ENCODE assay signal across 1 mouse cellular context in the genomic region with DNA sequence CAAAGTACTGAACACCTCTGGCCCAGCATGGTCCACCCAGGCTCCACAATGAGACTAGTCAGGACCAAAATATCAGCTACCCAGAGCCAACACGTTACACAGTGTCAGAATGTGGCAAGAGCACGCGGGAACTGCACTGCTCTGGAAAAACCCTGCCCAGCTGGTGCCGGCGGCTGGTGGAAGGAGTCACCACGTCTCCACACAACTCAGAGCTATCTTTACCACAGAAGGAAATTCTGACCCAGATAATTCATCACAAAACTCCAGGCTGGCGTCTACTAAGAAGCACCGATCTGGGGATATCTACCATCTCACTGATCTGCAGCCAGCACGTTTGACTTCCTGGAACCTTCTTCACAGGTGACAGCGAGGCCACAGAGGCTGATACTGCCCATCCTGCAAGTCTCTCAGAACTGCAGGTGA.
A peak's percentile ranks its signal among the peaks of the same experiment; 100 is the strongest.
TF ChIP-seq lines count a peak whose summit lies in the region.

No protein-coding gene starts in this region.

TF ChIP-seq in CH12.LX, 34 proteins besides CTCF, POLR2A, EP300 and RAD21:
- no peak for TF ChIP-seq ZNF384 (IDR thresholded peaks at IDR 0.05; ENCODE audit: low read depth, low read length)
- TF ChIP-seq GABPA (IDR thresholded peaks at IDR 0.05; ENCODE audit: insufficient replicate concordance, low read depth, low read length) = no peak
- no peak for TF ChIP-seq ELF1 (IDR thresholded peaks at IDR 0.05; ENCODE audit: low read depth, low read length)
- no peak for TF ChIP-seq CHD2 (IDR thresholded peaks at IDR 0.05; ENCODE audit: low read length)
- TF ChIP-seq JUND (conservative IDR thresholded peaks at IDR 0.05; ENCODE audit: low read depth, low read length) = no peak
- no peak for TF ChIP-seq E2F4 (IDR thresholded peaks at IDR 0.05; ENCODE audit: insufficient replicate concordance, low read depth, low read length)
- no peak for TF ChIP-seq RCOR1 (conservative IDR thresholded peaks at IDR 0.05; ENCODE audit: low read depth, low read length)
- TF ChIP-seq ETS1 (conservative IDR thresholded peaks at IDR 0.05; ENCODE audit: low read depth, low read length) = peak; percentile 38; the same call in 1 of the 2 replicates
